9 mouse cellular contexts compared by ENCODE assay signal in genomic region chr16:93729801-93730721, GRCm38 (mm10). TPM values are rescaled to one million over a fixed set of nuclear protein-coding genes. Genes with fewer than 3 reads are reported as not detected.
DNase-seq lines count a peak whose midpoint lies in the region; ATAC-seq and TF ChIP-seq lines count a peak whose summit lies in the region.
"Had no signal": no experiment of that assay in that cellular context is flagged by ENCODE, and none has a peak within 500 bp of the region (broad histone marks: within the 10 kb centered on the region; RNA-seq: fewer than 3 reads in every experiment).

No protein-coding gene starts in this region.

- peak; percentile 74 for DNase-seq in brain, embryonic 14.5 days (ENCODE audit: low read depth)
- peak; percentile 30 for DNase-seq in embryonic facial prominence, embryonic 14.5 days (ENCODE audit: low spot score)
- no peak for DNase-seq in thymus, postnatal 36 days
- DNase-seq in lung, adult 18-20 months: no peak
- DNase-seq in spleen, adult 18-20 months: no peak
- DNase-seq: kidney, adult 11 months had no signal

- no peak for ATAC-seq in heart, embryonic 11.5 days (replicated peaks; ENCODE audit: insufficient number of reproducible peaks, low FRiP score, low TSS enrichment)
- ATAC-seq in heart, embryonic 12.5 days (ENCODE audit: insufficient number of reproducible peaks, low FRiP score): no peak
- ATAC-seq in embryonic facial prominence, embryonic 14.5 days (ENCODE audit: low read depth): peak; percentile 20; the same call in 1 of the 2 replicates
- no peak for ATAC-seq in limb, embryonic 13.5 days (ENCODE audit: low FRiP score, low read depth)

- no peak for TF ChIP-seq CTCF in brain, embryonic 14.5 days (IDR thresholded peaks at IDR 0.05; ENCODE audit: borderline replicate concordance, extremely low read depth, insufficient read depth, insufficient read length)

- H3K4me1 ChIP-seq in heart, embryonic 11.5 days (ENCODE audit: control insufficient read depth, insufficient read depth, low read length): peaks cover 13% of the 10 kb centered on the region
- peaks cover 19% of the 10 kb centered on the region for H3K4me1 ChIP-seq in heart, embryonic 12.5 days (replicated peaks)
- H3K4me1 ChIP-seq in embryonic facial prominence, embryonic 14.5 days (ENCODE audit: control insufficient read depth, insufficient read depth, low read length): peaks cover 3% of the 10 kb centered on the region; the same call in 1 of the 2 replicates
- H3K4me1 ChIP-seq in limb, embryonic 13.5 days: peaks cover 29% of the 10 kb centered on the region

- H3K27ac ChIP-seq in heart, embryonic 11.5 days (ENCODE audit: low read depth, low read length): no peak overlapping the region
- no peak overlapping the region for H3K27ac ChIP-seq in heart, embryonic 12.5 days (ENCODE audit: poor library complexity, severe bottlenecking)
- peak overlapping the region; percentile 46; the same call in 1 of the 2 replicates for H3K27ac ChIP-seq in embryonic facial prominence, embryonic 14.5 days (replicated peaks; ENCODE audit: low read depth, low read length)
- H3K27ac ChIP-seq in limb, embryonic 13.5 days: peak overlapping the region; percentile 11; the same call in 1 of the 2 replicates

- 81% methylated on average over 23 of the region's 23 CpGs for WGBS in heart, embryonic 11.5 days (ENCODE audit: insufficient replicate concordance)
- 81% methylated on average over 23 of the region's 23 CpGs for WGBS in heart, embryonic 12.5 days
- 77% methylated on average over 22 of the region's 23 CpGs for WGBS in embryonic facial prominence, embryonic 14.5 days
- 82% methylated on average over 23 of the region's 23 CpGs for WGBS in limb, embryonic 13.5 days

- no peaks in the 10 kb centered on the region for H3K36me3 ChIP-seq in heart, embryonic 11.5 days (ENCODE audit: control insufficient read depth, insufficient read depth, low read length)
- H3K36me3 ChIP-seq in heart, embryonic 12.5 days: no peaks in the 10 kb centered on the region
- H3K36me3 ChIP-seq in embryonic facial prominence, embryonic 14.5 days (ENCODE audit: control insufficient read depth, insufficient read depth, low read length): no peaks in the 10 kb centered on the region
- H3K36me3 ChIP-seq in limb, embryonic 13.5 days: peaks cover 4% of the 10 kb centered on the region; the same call in 1 of the 2 replicates

- H3K4me2 ChIP-seq in heart, embryonic 11.5 days: no peak overlapping the region
- H3K4me2 ChIP-seq in heart, embryonic 12.5 days: no peak overlapping the region
- H3K4me2 ChIP-seq in embryonic facial prominence, embryonic 14.5 days (ENCODE audit: low read depth, low read length): no peak overlapping the region
- H3K4me2 ChIP-seq in limb, embryonic 13.5 days (replicated peaks): no peak overlapping the region

- H3K9me3 ChIP-seq in heart, embryonic 11.5 days (replicated peaks; ENCODE audit: control insufficient read depth, low read length): no peaks in the 10 kb centered on the region
- H3K9me3 ChIP-seq in heart, embryonic 12.5 days (replicated peaks): no peaks in the 10 kb centered on the region
- 0 out of 2 replicates have a peak, but pooled peaks cover 5% of the 10 kb centered on the region for H3K9me3 ChIP-seq in embryonic facial prominence, embryonic 14.5 days (ENCODE audit: control insufficient read depth, low read length)
- H3K9me3 ChIP-seq in limb, embryonic 13.5 days: no peaks in the 10 kb centered on the region

- H3K9ac ChIP-seq in heart, embryonic 11.5 days (ENCODE audit: low read depth, low read length): 0 out of 2 replicates have a peak overlapping the region, but pooled peaks have one; percentile 10
- no peak overlapping the region for H3K9ac ChIP-seq in heart, embryonic 12.5 days
- no peak overlapping the region for H3K9ac ChIP-seq in embryonic facial prominence, embryonic 14.5 days (ENCODE audit: low read depth, low read length)
- no peak overlapping the region for H3K9ac ChIP-seq in limb, embryonic 13.5 days

- no peak overlapping the region for H3K4me3 ChIP-seq in heart, embryonic 11.5 days (ENCODE audit: low read depth, low read length)
- H3K4me3 ChIP-seq in heart, embryonic 12.5 days: no peak overlapping the region
- H3K4me3 ChIP-seq in embryonic facial prominence, embryonic 14.5 days (ENCODE audit: low read depth, low read length): no peak overlapping the region
- no peak overlapping the region for H3K4me3 ChIP-seq in limb, embryonic 13.5 days

- no peak for TF ChIP-seq POLR2A in brain, embryonic 14.5 days (IDR thresholded peaks at IDR 0.05; ENCODE audit: borderline replicate concordance, extremely low read depth, insufficient read depth, insufficient read length, poor library complexity, severe bottlenecking)

- peaks cover 2% of the 10 kb centered on the region; the same call in 1 of the 2 replicates for H3K27me3 ChIP-seq in heart, embryonic 11.5 days (ENCODE audit: control insufficient read depth, insufficient read depth, low read length)
- H3K27me3 ChIP-seq in heart, embryonic 12.5 days (replicated peaks): no peaks in the 10 kb centered on the region
- H3K27me3 ChIP-seq in embryonic facial prominence, embryonic 14.5 days (replicated peaks; ENCODE audit: control insufficient read depth, insufficient read depth, low read length): no peaks in the 10 kb centered on the region
- H3K27me3 ChIP-seq in limb, embryonic 13.5 days: no peaks in the 10 kb centered on the region

RNA-seq across cellular contexts. Expression of gene Dop1b, which starts 18.4 kb away (rescaled TPM):
- polyA plus RNA-seq in heart, embryonic 11.5 days (2014; fragmentation: Nextera tagmentation; extraction: Ambion mirVana): 5.6 and 6.3 TPM in 2 replicates
- 6.9 and 9.2 TPM in 2 replicates for polyA plus RNA-seq in heart, embryonic 12.5 days (2016; fragmentation: Nextera tagmentation; extraction: Ambion mirVana)
- 51.8 and 63.3 TPM in 2 replicates for polyA plus RNA-seq in brain, embryonic 14.5 days (2012; rRNA removed)
- 13.4 and 14.0 TPM in 2 replicates for polyA plus RNA-seq in embryonic facial prominence, embryonic 14.5 days (2014; fragmentation: Nextera tagmentation; extraction: Ambion mirVana)
- 9.9 and 10.7 TPM in 2 replicates for polyA plus RNA-seq in limb, embryonic 13.5 days (2015; fragmentation: Nextera tagmentation; extraction: Ambion mirVana)

RNA-seq across cellular contexts. Expression of gene Cbr3, which starts 47.0 kb away (rescaled TPM):
- polyA plus RNA-seq in heart, embryonic 11.5 days (2014; fragmentation: Nextera tagmentation; extraction: Ambion mirVana): 0.25 and 0.36 TPM in 2 replicates
- polyA plus RNA-seq in heart, embryonic 12.5 days (2016; fragmentation: Nextera tagmentation; extraction: Ambion mirVana): 0.69 TPM in 1 of 2 replicates, not detected in the other
- polyA plus RNA-seq in brain, embryonic 14.5 days (2012; rRNA removed): 1.4 and 1.7 TPM in 2 replicates
- polyA plus RNA-seq in embryonic facial prominence, embryonic 14.5 days (2014; fragmentation: Nextera tagmentation; extraction: Ambion mirVana): 11.7 and 15.9 TPM in 2 replicates
- polyA plus RNA-seq in limb, embryonic 13.5 days (2015; fragmentation: Nextera tagmentation; extraction: Ambion mirVana): 2.4 and 3.2 TPM in 2 replicates

Comparison
In these comparisons a context has a peak if more than half of its experiments do, and no peak if none do; other contexts are left out.
1. H3K27ac ChIP-seq: peak in embryonic facial prominence, embryonic 14.5 days (single experiment) and limb, embryonic 13.5 days (single experiment); none in heart, embryonic 11.5 days (single experiment) and heart, embryonic 12.5 days (single experiment).
2. DNase-seq: peak in brain, embryonic 14.5 days (single experiment) and embryonic facial prominence, embryonic 14.5 days (single experiment); none in thymus, postnatal 36 days (0 of 2), lung, adult 18-20 months (0 of 2) and spleen, adult 18-20 months (0 of 2).